Mouse (Mus musculus) midbrain, embryonic 13.5 days (tissue): ENCODE results near the gene Ccdc157. TPM values are rescaled to one million over a fixed set of nuclear protein-coding genes. Genes with fewer than 3 reads are reported as not detected.

ENCODE experiments used
- ATAC-seq: fragments of 200-750 bp; cut with Nextera tagmentation; 2 replicates; pipeline ENCODE4 v1.8.0; 2017; ENCODE audit warnings: mild to moderate bottlenecking, moderate TSS enrichment, moderate library complexity
- H3K27ac ChIP-seq: fragments of 300-500 bp; sonication (generic); 2 replicates; pipeline ENCODE4 v1.5.1; 2015; ENCODE audit warnings: inconsistent platforms, mild to moderate bottlenecking, moderate library complexity
- H3K27me3 ChIP-seq: fragments of 300-500 bp; sonication (generic); 2 replicates; pipeline ENCODE4 v1.6.1; 2015; ENCODE audit warnings: mild to moderate bottlenecking, inconsistent platforms
- H3K36me3 ChIP-seq: fragments of 300-500 bp; sonication (generic); 2 replicates; pipeline ENCODE4 v1.6.1; 2015; ENCODE audit warnings: mild to moderate bottlenecking, inconsistent platforms
- H3K4me1 ChIP-seq: fragments of 300-500 bp; sonication (generic); replicated peaks from 2 replicates; pipeline ENCODE4 v1.6.1; 2015; ENCODE audit warnings: inconsistent platforms
- H3K4me2 ChIP-seq: fragments of 300-500 bp; sonication (generic); replicated peaks from 2 replicates; pipeline ENCODE4 v1.6.1; 2015; ENCODE audit warnings: moderate library complexity, mild to moderate bottlenecking, inconsistent platforms
- H3K4me3 ChIP-seq: fragments of 300-500 bp; sonication (generic); replicated peaks from 2 replicates; pipeline ENCODE4 v1.5.1; 2015; ENCODE audit warnings: mild to moderate bottlenecking, inconsistent platforms
- H3K9ac ChIP-seq: fragments of 300-500 bp; sonication (generic); replicated peaks from 2 replicates; pipeline ENCODE4 v1.6.1; 2015; ENCODE audit warnings: mild to moderate bottlenecking, inconsistent platforms
- H3K9me3 ChIP-seq: fragments of 300-500 bp; sonication (generic); 2 replicates; pipeline ENCODE4 v1.6.1; 2016; ENCODE audit warnings: mild to moderate bottlenecking, inconsistent platforms
- WGBS: fragments of 180-500 bp; shearing (Covaris S2); methylation state at CpG from one replicate; pipeline ENCODE4 v1.1.7; 2015; 5-methylcytosine and 5-hydroxymethylcytosine counted together
- polyA plus RNA-seq: library from polyadenylated mRNA; unstranded; fragments of >200 nt; fragmentation: Nextera tagmentation; extraction: Ambion mirVana; gene quantifications from 2 replicates; pipeline ENCODE4 v1.2.1, GENCODE M21; 2015

Gene Ccdc157
- polyA plus RNA-seq, 1 experiment from 2014 or later: 8.1 TPM

GRCm38 (mm10) chr11:4174586-4174985 is 14.5 kb upstream of the Ccdc157 start:
- Histone ChIP-seq H3K27ac (no peak overlapping the region), H3K9ac (no peak overlapping the region), H3K9me3 (no peaks in the 10 kb centered on the region), H3K4me2 (no peak overlapping the region), H3K4me1 (no peaks in the 10 kb centered on the region), H3K27me3 (no peaks in the 10 kb centered on the region), H3K4me3 (no peak overlapping the region), H3K36me3 (peaks cover 100% of the 10 kb centered on the region)
- no peak for ATAC-seq
- WGBS: 80% methylated on average over 5 of the region's 5 CpGs

GRCm38 (mm10) chr11:4166467-4167090 is 6.5 kb upstream of the Ccdc157 start:
- no peak for ATAC-seq
- WGBS: 92% methylated on average over 7 of the region's 7 CpGs
- H3K4me1 ChIP-seq: peaks cover 31% of the 10 kb centered on the region
- H3K27me3 ChIP-seq: no peaks in the 10 kb centered on the region
- no peak overlapping the region for H3K4me2 ChIP-seq
- no peak overlapping the region for H3K9ac ChIP-seq
- H3K27ac ChIP-seq: no peak overlapping the region
- H3K4me3 ChIP-seq: no peak overlapping the region
- H3K9me3 ChIP-seq: no peaks in the 10 kb centered on the region
- H3K36me3 ChIP-seq: peaks cover 96% of the 10 kb centered on the region

- H3K9ac ChIP-seq: 0 out of 2 replicates have a peak overlapping the region, but pooled peaks have one; percentile 21
- no peak overlapping the region for H3K4me2 ChIP-seq
Observed at GRCm38 (mm10) chr11:4164701-4165100, 4.6 kb upstream of the Ccdc157 start.

GRCm38 (mm10) chr11:4160758-4161480 is 826 bp upstream of the Ccdc157 start:
- peak; percentile 7; the same call in 1 of the 2 replicates for ATAC-seq
- H3K4me1 ChIP-seq: peaks cover 55% of the 10 kb centered on the region

More at GRCm38 (mm10) chr11:4164701-4165100, 4.6 kb upstream of the Ccdc157 start:
- Histone ChIP-seq H3K27ac (no peak overlapping the region), H3K9me3 (no peaks in the 10 kb centered on the region), H3K27me3 (no peaks in the 10 kb centered on the region), H3K36me3 (peaks cover 80% of the 10 kb centered on the region), H3K4me3 (no peak overlapping the region), H3K4me1 (peaks cover 42% of the 10 kb centered on the region)
- WGBS: 98% methylated on average over 2 of the region's 2 CpGs
- ATAC-seq: no peak

GRCm38 (mm10) chr11:4158676-4159075 is 1.4 kb downstream of the Ccdc157 start:
- H3K4me1 ChIP-seq: peaks cover 43% of the 10 kb centered on the region
- no peak overlapping the region for H3K27ac ChIP-seq
- H3K4me3 ChIP-seq: no peak overlapping the region
- WGBS: 93% methylated on average over 3 of the region's 3 CpGs
- peaks cover 23% of the 10 kb centered on the region for H3K36me3 ChIP-seq
- H3K9me3 ChIP-seq: no peaks in the 10 kb centered on the region
- no peak overlapping the region for H3K4me2 ChIP-seq
- H3K27me3 ChIP-seq: no peaks in the 10 kb centered on the region
- no peak overlapping the region for H3K9ac ChIP-seq
- no peak for ATAC-seq

More at GRCm38 (mm10) chr11:4160758-4161480, 826 bp upstream of the Ccdc157 start:
- 8% methylated on average over 15 of the region's 15 CpGs for WGBS
- H3K9me3 ChIP-seq: no peaks in the 10 kb centered on the region
- peak overlapping the region; percentile 91 for H3K4me3 ChIP-seq
- peak overlapping the region; percentile 91 for H3K9ac ChIP-seq
- H3K36me3 ChIP-seq: peaks cover 44% of the 10 kb centered on the region
- peak overlapping the region; percentile 86 for H3K4me2 ChIP-seq
- H3K27ac ChIP-seq: peak overlapping the region; percentile 93
- H3K27me3 ChIP-seq: no peaks in the 10 kb centered on the region

- Histone ChIP-seq H3K4me2 (no peak overlapping the region), H3K9me3 (no peaks in the 10 kb centered on the region), H3K4me3 (no peak overlapping the region), H3K4me1 (peaks cover 15% of the 10 kb centered on the region), H3K27me3 (no peaks in the 10 kb centered on the region), H3K36me3 (0 out of 2 replicates have a peak, but pooled peaks cover 4% of the 10 kb centered on the region), H3K27ac (no peak overlapping the region), H3K9ac (no peak overlapping the region)
- WGBS: 82% methylated on average over 5 of the region's 5 CpGs
- no peak for ATAC-seq
Observed at GRCm38 (mm10) chr11:4155641-4156040, 4.5 kb downstream of the Ccdc157 start.

GRCm38 (mm10) chr11:4153694-4154093 is 6.4 kb downstream of the Ccdc157 start:
- no peak for ATAC-seq
- H3K36me3 ChIP-seq: peaks cover 7% of the 10 kb centered on the region; the same call in 1 of the 2 replicates
- WGBS: 94% methylated on average over 7 of the region's 7 CpGs
- no peaks in the 10 kb centered on the region for H3K9me3 ChIP-seq
- H3K27me3 ChIP-seq: no peaks in the 10 kb centered on the region
- H3K9ac ChIP-seq: no peak overlapping the region
- H3K4me1 ChIP-seq: peaks cover 3% of the 10 kb centered on the region
- H3K4me3 ChIP-seq: no peak overlapping the region
- no peak overlapping the region for H3K4me2 ChIP-seq
- no peak overlapping the region for H3K27ac ChIP-seq

GRCm38 (mm10) chr11:4149886-4150285 is 10.2 kb downstream of the Ccdc157 start:
- Histone ChIP-seq H3K4me2 (no peak overlapping the region), H3K27ac (no peak overlapping the region), H3K9ac (no peak overlapping the region), H3K36me3 (peaks cover 14% of the 10 kb centered on the region), H3K9me3 (no peaks in the 10 kb centered on the region), H3K27me3 (no peaks in the 10 kb centered on the region), H3K4me1 (no peaks in the 10 kb centered on the region), H3K4me3 (no peak overlapping the region)
- WGBS: 89% methylated on average over 6 of the region's 6 CpGs
- ATAC-seq: no peak

- no peaks in the 10 kb centered on the region for H3K9me3 ChIP-seq
- 89% methylated on average over 9 of the region's 9 CpGs for WGBS
- no peak overlapping the region for H3K4me2 ChIP-seq
- no peak overlapping the region for H3K9ac ChIP-seq
- ATAC-seq: no peak
- no peak overlapping the region for H3K4me3 ChIP-seq
- H3K4me1 ChIP-seq: no peaks in the 10 kb centered on the region
- no peak overlapping the region for H3K27ac ChIP-seq
- H3K36me3 ChIP-seq: peaks cover 23% of the 10 kb centered on the region
- no peaks in the 10 kb centered on the region for H3K27me3 ChIP-seq
Observed at GRCm38 (mm10) chr11:4148536-4149156, 11.4 kb downstream of the Ccdc157 start.

GRCm38 (mm10) chr11:4148120-4148519 is 12.0 kb downstream of the Ccdc157 start:
- no peak for ATAC-seq
- 91% methylated on average over 5 of the region's 5 CpGs for WGBS

GRCm38 (mm10) chr11:4147098-4147497 is 13.0 kb downstream of the Ccdc157 start:
- WGBS: 80% methylated on average over 10 of the region's 10 CpGs
- Histone ChIP-seq H3K9ac (no peak overlapping the region), H3K27me3 (no peaks in the 10 kb centered on the region), H3K36me3 (peaks cover 39% of the 10 kb centered on the region), H3K9me3 (no peaks in the 10 kb centered on the region), H3K4me1 (no peaks in the 10 kb centered on the region), H3K27ac (no peak overlapping the region), H3K4me3 (no peak overlapping the region), H3K4me2 (no peak overlapping the region)
- ATAC-seq: no peak

More at GRCm38 (mm10) chr11:4148120-4148519, 12.0 kb downstream of the Ccdc157 start:
- Histone ChIP-seq H3K4me2 (no peak overlapping the region), H3K9ac (no peak overlapping the region), H3K9me3 (no peaks in the 10 kb centered on the region), H3K36me3 (peaks cover 29% of the 10 kb centered on the region), H3K27ac (no peak overlapping the region), H3K4me1 (no peaks in the 10 kb centered on the region), H3K27me3 (no peaks in the 10 kb centered on the region), H3K4me3 (no peak overlapping the region)

GRCm38 (mm10) chr11:4146381-4146780 is 13.7 kb downstream of the Ccdc157 start:
- H3K4me1 ChIP-seq: no peaks in the 10 kb centered on the region
- no peak overlapping the region for H3K9ac ChIP-seq
- H3K4me2 ChIP-seq: no peak overlapping the region
- H3K27ac ChIP-seq: no peak overlapping the region
- H3K9me3 ChIP-seq: no peaks in the 10 kb centered on the region
- H3K4me3 ChIP-seq: no peak overlapping the region
- peaks cover 42% of the 10 kb centered on the region for H3K36me3 ChIP-seq
- WGBS: 78% methylated on average over 6 of the region's 6 CpGs
- no peaks in the 10 kb centered on the region for H3K27me3 ChIP-seq
- no peak for ATAC-seq
